Comparison of ENCODE assay signal across 17 mouse cellular contexts in genomic region chr10:106910108-106910507, GRCm38 (mm10).
"Had no signal": no experiment of that assay in that cellular context is flagged by ENCODE, and none has a peak within 500 bp of the region (broad histone marks: within the 10 kb centered on the region; RNA-seq: fewer than 3 reads in every experiment).

No protein-coding gene starts in this region.

- H3K4me3 ChIP-seq: kidney, embryonic 15.5 days; liver, embryonic 13.5 days; megakaryocyte, embryonic 14.5 days; midbrain, embryonic 10.5 days; midbrain, embryonic 13.5 days; myocyte; neural tube, embryonic 13.5 days had no signal

- H3K4me1 ChIP-seq: kidney, embryonic 15.5 days; liver, embryonic 13.5 days; megakaryocyte, embryonic 14.5 days; midbrain, embryonic 10.5 days; midbrain, embryonic 13.5 days; neural tube, embryonic 13.5 days had no signal

- H3K27ac ChIP-seq: kidney, embryonic 15.5 days; liver, embryonic 13.5 days; midbrain, embryonic 10.5 days; midbrain, embryonic 13.5 days; neural tube, embryonic 13.5 days had no signal

- H3K9me3 ChIP-seq: liver, embryonic 13.5 days; megakaryocyte, embryonic 14.5 days; midbrain, embryonic 13.5 days; neural tube, embryonic 13.5 days had no signal

- H3K4me2 ChIP-seq: kidney, embryonic 15.5 days; liver, embryonic 13.5 days; midbrain, embryonic 13.5 days; neural tube, embryonic 13.5 days had no signal

- H3K36me3 ChIP-seq: kidney, embryonic 15.5 days; liver, embryonic 13.5 days; midbrain, embryonic 10.5 days; midbrain, embryonic 13.5 days; neural tube, embryonic 13.5 days had no signal

- DNase-seq: kidney, adult 8-10 months; kidney, postnatal 10 days; kidney, postnatal 36 days; layer of hippocampus, adult 9-11 months; liver, embryonic 13.5 days; lung, adult 2 months; lung, postnatal 14 days; retina, postnatal 1 day; thymus, adult 18-20 months; thymus, postnatal 36 days had no signal

- H3K9ac ChIP-seq: kidney, embryonic 15.5 days; liver, embryonic 13.5 days; midbrain, embryonic 13.5 days; neural tube, embryonic 13.5 days had no signal

- H3K27me3 ChIP-seq: kidney, embryonic 15.5 days; liver, embryonic 13.5 days; megakaryocyte, embryonic 14.5 days; midbrain, embryonic 13.5 days; neural tube, embryonic 13.5 days had no signal

- ATAC-seq: midbrain, embryonic 13.5 days; midbrain, embryonic 16.5 days had no signal
